Mouse (Mus musculus): ENCODE measurements around the gene Slc22a17.

GRCm38 (mm10) chr14:54912886-54913285 lies at the start of gene Slc22a17:
- TF ChIP-seq POLR2A (IDR thresholded peaks at IDR 0.05; ENCODE audit: insufficient read depth, low read length) (peak; percentile 74), CTCF (IDR thresholded peaks at IDR 0.05; ENCODE audit: low read depth, low read length) (no peak), EP300 (IDR thresholded peaks at IDR 0.05; ENCODE audit: insufficient read depth, low read depth, low read length) (no peak)

Measured in ES-Bruce4 (cell line).